Comparison of ENCODE assay signal across 11 mouse cellular contexts in the genomic region with DNA sequence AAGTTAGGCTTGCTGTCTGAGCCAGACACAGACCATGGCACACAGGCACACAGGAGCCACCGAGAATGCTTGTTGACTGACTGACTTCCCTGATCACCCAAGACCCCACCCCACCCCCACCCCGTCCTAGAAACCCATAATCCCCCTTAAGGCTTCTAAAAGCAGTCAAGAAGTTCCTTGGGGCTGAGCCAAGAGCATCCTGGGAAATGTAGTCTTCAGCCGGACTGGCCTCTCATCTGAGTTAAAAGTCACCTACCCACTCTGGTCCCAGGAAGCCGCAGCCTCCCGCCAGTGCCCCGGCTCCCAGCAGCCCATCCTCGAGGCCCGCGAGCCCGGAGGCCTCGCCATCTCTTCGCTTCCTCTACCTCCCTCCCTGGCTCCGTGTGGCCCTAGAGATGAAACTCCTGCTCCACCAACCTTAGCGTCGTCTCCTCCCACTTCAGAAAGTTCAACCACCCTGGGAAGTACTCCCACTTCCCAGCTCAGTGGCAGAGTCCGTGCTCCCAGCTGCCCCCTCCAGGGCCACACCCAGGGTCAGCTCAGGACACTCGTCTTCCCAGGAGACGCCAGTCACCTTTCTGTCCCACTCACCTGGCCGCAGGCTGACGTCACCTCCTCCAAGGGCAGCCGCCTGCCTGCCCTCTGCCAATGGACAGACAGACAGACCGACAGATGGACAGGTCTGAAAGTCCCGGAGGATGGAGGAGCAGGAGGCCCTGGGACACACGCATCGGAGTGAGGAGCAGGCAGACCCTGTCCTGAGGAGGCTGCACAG. TPM values are rescaled to one million over a fixed set of nuclear protein-coding genes. Genes with fewer than 3 reads are reported as not detected.
A peak's percentile ranks its signal among the peaks of the same experiment; 100 is the strongest.
DNase-seq lines count a peak whose midpoint lies in the region; ATAC-seq lines count a peak whose summit lies in the region.
"Had no signal": no experiment of that assay in that cellular context is flagged by ENCODE, and none has a peak within 500 bp of the region (broad histone marks: within the 10 kb centered on the region; RNA-seq: fewer than 3 reads in every experiment).

No protein-coding gene starts in this region.

- H3K4me1 ChIP-seq in kidney, embryonic 14.5 days (ENCODE audit: control insufficient read depth, insufficient read depth, low read length): peaks cover 35% of the 10 kb centered on the region
- peaks cover 55% of the 10 kb centered on the region for H3K4me1 ChIP-seq in forebrain, embryonic 13.5 days
- peaks cover 62% of the 10 kb centered on the region for H3K4me1 ChIP-seq in liver, embryonic 13.5 days (replicated peaks)

- ATAC-seq in kidney, embryonic 14.5 days (ENCODE audit: low FRiP score, low TSS enrichment): no peak
- ATAC-seq in forebrain, embryonic 13.5 days: no peak
- no peak for ATAC-seq in liver, embryonic 13.5 days (ENCODE audit: low read depth)

- H3K27ac ChIP-seq in kidney, embryonic 14.5 days (ENCODE audit: low read depth, low read length): no peak overlapping the region
- H3K27ac ChIP-seq in forebrain, embryonic 13.5 days: no peak overlapping the region
- no peak overlapping the region for H3K27ac ChIP-seq in liver, embryonic 13.5 days

- H3K27me3 ChIP-seq in kidney, embryonic 14.5 days (ENCODE audit: control insufficient read depth, insufficient read depth, low read length): peaks cover 39% of the 10 kb centered on the region
- peaks cover 70% of the 10 kb centered on the region for H3K27me3 ChIP-seq in forebrain, embryonic 13.5 days
- peaks cover 56% of the 10 kb centered on the region for H3K27me3 ChIP-seq in liver, embryonic 13.5 days

- WGBS in kidney, embryonic 14.5 days: 15% methylated on average over 25 of the region's 25 CpGs
- 10% methylated on average over 25 of the region's 25 CpGs for WGBS in forebrain, embryonic 13.5 days
- 35% methylated on average over 25 of the region's 25 CpGs for WGBS in liver, embryonic 13.5 days (ENCODE audit: insufficient replicate concordance)

- H3K4me2 ChIP-seq in kidney, embryonic 14.5 days (replicated peaks; ENCODE audit: low read depth, low read length): peak overlapping the region; percentile 27; the same call in 1 of the 2 replicates
- H3K4me2 ChIP-seq in forebrain, embryonic 13.5 days: peak overlapping the region; percentile 94
- H3K4me2 ChIP-seq in liver, embryonic 13.5 days: peak overlapping the region; percentile 15; the same call in 1 of the 2 replicates

- no peaks in the 10 kb centered on the region for H3K9me3 ChIP-seq in kidney, embryonic 14.5 days (ENCODE audit: control insufficient read depth, low read length)
- H3K9me3 ChIP-seq in forebrain, embryonic 13.5 days (replicated peaks): no peaks in the 10 kb centered on the region
- no peaks in the 10 kb centered on the region for H3K9me3 ChIP-seq in liver, embryonic 13.5 days (replicated peaks)
- H3K9me3 ChIP-seq: megakaryocyte, embryonic 14.5 days had no signal

- no peak for DNase-seq in kidney, postnatal 14 days
- DNase-seq in NIH3T3 (ENCODE audit: low read depth) (peak; percentile 34), MN1 (ENCODE audit: low spot score) (no peak)
- no peak for DNase-seq in liver, embryonic 13.5 days
- no peak for DNase-seq in embryo, embryonic 10 days (ENCODE audit: low spot score)
- no peak for DNase-seq in urinary bladder, adult 2 months (ENCODE audit: low spot score)
- DNase-seq: kidney, adult 2 months had no signal

- peak overlapping the region; percentile 16; the same call in 1 of the 2 replicates for H3K4me3 ChIP-seq in kidney, embryonic 14.5 days (ENCODE audit: low read length)
- peak overlapping the region; percentile 79 for H3K4me3 ChIP-seq in forebrain, embryonic 13.5 days
- no peak overlapping the region; the same call in 1 of the 2 replicates for H3K4me3 ChIP-seq in liver, embryonic 13.5 days (replicated peaks)
- H3K4me3 ChIP-seq: megakaryocyte, embryonic 14.5 days had no signal

- 0 out of 2 replicates have a peak overlapping the region, but pooled peaks have one; percentile 24 for H3K9ac ChIP-seq in kidney, embryonic 14.5 days (ENCODE audit: low read depth, low read length)
- 0 out of 2 replicates have a peak overlapping the region, but pooled peaks have one; percentile 27 for H3K9ac ChIP-seq in forebrain, embryonic 13.5 days
- H3K9ac ChIP-seq in liver, embryonic 13.5 days: no peak overlapping the region

- no peaks in the 10 kb centered on the region for H3K36me3 ChIP-seq in kidney, embryonic 14.5 days (ENCODE audit: control insufficient read depth, insufficient read depth, low read length)
- H3K36me3 ChIP-seq in forebrain, embryonic 13.5 days (ENCODE audit: poor library complexity, severe bottlenecking): no peaks in the 10 kb centered on the region
- no peaks in the 10 kb centered on the region for H3K36me3 ChIP-seq in liver, embryonic 13.5 days

RNA-seq across cellular contexts. Expression of gene Sema6b, which starts 2.1 kb away (rescaled TPM):
- 1.4 TPM in 2 replicates for polyA plus RNA-seq in kidney, embryonic 14.5 days (2014; fragmentation: Nextera tagmentation; extraction: Ambion mirVana)
- 4.2 and 4.3 TPM in 2 replicates for polyA plus RNA-seq in forebrain, embryonic 13.5 days (2015; fragmentation: Nextera tagmentation; extraction: Ambion mirVana)
- 0.51 and 0.55 TPM in 2 replicates for polyA plus RNA-seq in liver, embryonic 13.5 days (2015; fragmentation: Nextera tagmentation; extraction: Ambion mirVana)
- 3.3 and 4.4 TPM in 2 replicates for polyA plus RNA-seq in urinary bladder, adult 2 months (2012; rRNA removed)

RNA-seq across cellular contexts. Expression of gene Lrg1, which starts 16.2 kb away (rescaled TPM):
- not detected in 2 replicates for polyA plus RNA-seq in kidney, embryonic 14.5 days (2014; fragmentation: Nextera tagmentation; extraction: Ambion mirVana)
- polyA plus RNA-seq in forebrain, embryonic 13.5 days (2015; fragmentation: Nextera tagmentation; extraction: Ambion mirVana): not detected in 2 replicates
- 0.36 and 0.43 TPM in 2 replicates for polyA plus RNA-seq in liver, embryonic 13.5 days (2015; fragmentation: Nextera tagmentation; extraction: Ambion mirVana)
- 23.4 and 23.9 TPM in 2 replicates for polyA plus RNA-seq in urinary bladder, adult 2 months (2012; rRNA removed)
- polyA plus RNA-seq: stomach, embryonic 14.5 days had no signal

RNA-seq across cellular contexts. Expression of gene Plin5, which starts 20.6 kb away (rescaled TPM):
- 1.1 and 1.3 TPM in 2 replicates for polyA plus RNA-seq in kidney, embryonic 14.5 days (2014; fragmentation: Nextera tagmentation; extraction: Ambion mirVana)
- polyA plus RNA-seq in forebrain, embryonic 13.5 days (2015; fragmentation: Nextera tagmentation; extraction: Ambion mirVana): 0.27 and 0.52 TPM in 2 replicates
- polyA plus RNA-seq in liver, embryonic 13.5 days (2015; fragmentation: Nextera tagmentation; extraction: Ambion mirVana): 0.23 and 0.32 TPM in 2 replicates
- polyA plus RNA-seq in urinary bladder, adult 2 months (2012; rRNA removed): 1.4 and 1.9 TPM in 2 replicates

RNA-seq across cellular contexts. Expression of gene Tnfaip8l1, which starts 24.3 kb away (rescaled TPM):
- polyA plus RNA-seq in kidney, embryonic 14.5 days (2014; fragmentation: Nextera tagmentation; extraction: Ambion mirVana): 11.4 and 11.8 TPM in 2 replicates
- polyA plus RNA-seq in forebrain, embryonic 13.5 days (2015; fragmentation: Nextera tagmentation; extraction: Ambion mirVana): 8.0 and 8.4 TPM in 2 replicates
- polyA plus RNA-seq in liver, embryonic 13.5 days (2015; fragmentation: Nextera tagmentation; extraction: Ambion mirVana): 2.7 and 2.9 TPM in 2 replicates
- polyA plus RNA-seq in urinary bladder, adult 2 months (2012; rRNA removed): 1.7 and 2.0 TPM in 2 replicates

RNA-seq across cellular contexts. Expression of gene Plin4, which starts 28.4 kb away (rescaled TPM):
- polyA plus RNA-seq in kidney, embryonic 14.5 days (2014; fragmentation: Nextera tagmentation; extraction: Ambion mirVana): 0.08 and 0.17 TPM in 2 replicates
- 0.06 and 0.08 TPM in 2 replicates for polyA plus RNA-seq in forebrain, embryonic 13.5 days (2015; fragmentation: Nextera tagmentation; extraction: Ambion mirVana)
- not detected in 2 replicates for polyA plus RNA-seq in liver, embryonic 13.5 days (2015; fragmentation: Nextera tagmentation; extraction: Ambion mirVana)
- polyA plus RNA-seq in urinary bladder, adult 2 months (2012; rRNA removed): 96.9 and 98.3 TPM in 2 replicates

Comparison
In these comparisons a context has a peak if more than half of its experiments do, and no peak if none do; other contexts are left out.
1. H3K4me2 ChIP-seq: peak in every context shown above with its lines; median percentile 94 in forebrain, embryonic 13.5 days; 27 in kidney, embryonic 14.5 days; 15 in liver, embryonic 13.5 days.
2. RNA of gene Lrg1, which starts 16.2 kb away (polyA plus RNA-seq): 23.4 to 23.9 TPM in urinary bladder, adult 2 months; 0.36 to 0.43 TPM in liver, embryonic 13.5 days, not detected in forebrain, embryonic 13.5 days and not detected in kidney, embryonic 14.5 days; every median in the first group is over 10 times any median in the second.